Mouse (Mus musculus): ENCODE data around the gene A630073D07Rik.
"Not testable (repeated sequence)": the region's sequence is repeated elsewhere in the genome, so short reads cannot be mapped to it uniquely, and the experiment has no call there.

A630073D07Rik gene

GRCm38 (mm10) chr6:132651426-132651825 lies at the start of gene A630073D07Rik:
Gene A630073D07Rik, minus strand, starts transcription at chr6:132651526.
- no peak for DNase-seq (ENCODE audit: low read depth in 1 of 2, low spot score in 2 of 2)

- no peak for DNase-seq (ENCODE audit: low read depth in 1 of 2, low spot score in 2 of 2)
Measured at GRCm38 (mm10) chr6:132700907-132701306, 49.6 kb upstream of the A630073D07Rik start, which contains the start of gene Tas2r121. Gene Tas2r121, minus strand, starts transcription at chr6:132701007.

- DNase-seq (ENCODE audit: low read depth in 1 of 2, low spot score in 2 of 2) = not testable (repeated sequence)
Measured at GRCm38 (mm10) chr6:132691596-132691995, 40.3 kb upstream of the A630073D07Rik start.

- no peak for DNase-seq (ENCODE audit: low read depth in 1 of 2, low spot score in 2 of 2)
Measured at GRCm38 (mm10) chr6:132656653-132657052, 5.3 kb upstream of the A630073D07Rik start, which contains the start of gene Tas2r120. Gene Tas2r120, plus strand, starts transcription at chr6:132656953.

- no peak for DNase-seq (ENCODE audit: low read depth in 1 of 2, low spot score in 2 of 2)
Measured at GRCm38 (mm10) chr6:132649399-132649798, 1.9 kb downstream of the A630073D07Rik start.

- not testable (repeated sequence) for DNase-seq (ENCODE audit: low read depth in 1 of 2, low spot score in 2 of 2)
Measured at GRCm38 (mm10) chr6:132595613-132596012, 55.7 kb downstream of the A630073D07Rik start, which contains the start of gene Prp2. Gene Prp2, plus strand, starts transcription at chr6:132595913.
